Mouse (Mus musculus) neural tube, embryonic 13.5 days (tissue): Measurements from ENCODE around the gene Galnt18. TPM values are rescaled to one million over a fixed set of nuclear protein-coding genes. Genes with fewer than 3 reads are reported as not detected.
A peak's percentile ranks its signal among the peaks of the same experiment; 100 is the strongest.

Experiments
- ATAC-seq: fragments of 200-750 bp; cut with Nextera tagmentation; 2 replicates; pipeline ENCODE4 v1.8.0; 2017; ENCODE audit warnings: low read depth, mild to moderate bottlenecking, moderate TSS enrichment, moderate library complexity
- H3K27ac ChIP-seq: fragments of 300-500 bp; sonication (generic); replicated peaks from 2 replicates; pipeline ENCODE4 v1.5.1; 2015; ENCODE audit warnings: moderate library complexity, mild to moderate bottlenecking, inconsistent platforms
- H3K27me3 ChIP-seq: fragments of 300-500 bp; sonication (generic); 2 replicates; pipeline ENCODE4 v1.6.1; 2015; ENCODE audit warnings: mild to moderate bottlenecking, inconsistent platforms
- H3K36me3 ChIP-seq: fragments of 300-500 bp; sonication (generic); 2 replicates; pipeline ENCODE4 v1.6.1; 2015; ENCODE audit warnings: mild to moderate bottlenecking, inconsistent platforms
- H3K4me1 ChIP-seq: fragments of 300-500 bp; sonication (generic); replicated peaks from 2 replicates; pipeline ENCODE4 v1.6.1; 2015; ENCODE audit warnings: inconsistent platforms
- H3K4me2 ChIP-seq: fragments of 300-500 bp; sonication (generic); 2 replicates; pipeline ENCODE4 v1.6.1; 2015; ENCODE audit warnings: inconsistent platforms, mild to moderate bottlenecking, moderate library complexity
- H3K4me3 ChIP-seq: fragments of 300-500 bp; sonication (generic); 2 replicates; pipeline ENCODE4 v1.5.1; 2015; ENCODE audit warnings: mild to moderate bottlenecking, inconsistent platforms
- H3K9ac ChIP-seq: fragments of 300-500 bp; sonication (generic); 2 replicates; pipeline ENCODE4 v1.6.1; 2015; ENCODE audit warnings: moderate library complexity, mild to moderate bottlenecking, inconsistent platforms
- H3K9me3 ChIP-seq: fragments of 300-500 bp; sonication (generic); 2 replicates; pipeline ENCODE4 v1.6.1; 2016; ENCODE audit warnings: inconsistent platforms
- WGBS: fragments of 180-500 bp; shearing (Covaris S2); methylation state at CpG from one replicate; pipeline ENCODE4 v1.1.7; 2015; 5-methylcytosine and 5-hydroxymethylcytosine counted together
- polyA plus RNA-seq: library from polyadenylated mRNA; unstranded; fragments of >200 nt; fragmentation: Nextera tagmentation; extraction: Ambion mirVana; gene quantifications from 2 replicates; pipeline ENCODE4 v1.2.1, GENCODE M21; 2015

Gene Galnt18
- polyA plus RNA-seq, 1 experiment from 2014 or later = 10.0 TPM

GRCm38 (mm10) chr7:111766145-111766767 is 13.5 kb downstream of the Galnt18 start:
- peaks cover 7% of the 10 kb centered on the region; the same call in 1 of the 2 replicates for H3K4me1 ChIP-seq
- H3K27ac ChIP-seq = no peak overlapping the region
- H3K4me2 ChIP-seq = no peak overlapping the region
- H3K27me3 ChIP-seq = no peaks in the 10 kb centered on the region
- no peaks in the 10 kb centered on the region for H3K9me3 ChIP-seq
- 67% methylated on average over 9 of the region's 9 CpGs for WGBS
- no peak overlapping the region for H3K4me3 ChIP-seq
- H3K36me3 ChIP-seq = no peaks in the 10 kb centered on the region
- no peak for ATAC-seq
- no peak overlapping the region for H3K9ac ChIP-seq

GRCm38 (mm10) chr7:111762754-111763153 is 17.0 kb downstream of the Galnt18 start:
- H3K9ac ChIP-seq = no peak overlapping the region
- no peak overlapping the region for H3K4me3 ChIP-seq
- H3K27me3 ChIP-seq = no peaks in the 10 kb centered on the region
- no peaks in the 10 kb centered on the region for H3K36me3 ChIP-seq
- no peak for ATAC-seq
- no peak overlapping the region for H3K4me2 ChIP-seq
- no peaks in the 10 kb centered on the region for H3K9me3 ChIP-seq
- 45% methylated on average over 6 of the region's 6 CpGs for WGBS
- H3K4me1 ChIP-seq = peaks cover 27% of the 10 kb centered on the region
- H3K27ac ChIP-seq = no peak overlapping the region

- ATAC-seq = no peak
- no peak overlapping the region for H3K4me2 ChIP-seq
Observed at GRCm38 (mm10) chr7:111748571-111749071, 31.2 kb downstream of the Galnt18 start.

GRCm38 (mm10) chr7:111744770-111745169 is 35.0 kb downstream of the Galnt18 start:
- no peaks in the 10 kb centered on the region for H3K36me3 ChIP-seq
- H3K27me3 ChIP-seq = no peaks in the 10 kb centered on the region
- H3K4me3 ChIP-seq = no peak overlapping the region
- H3K27ac ChIP-seq = no peak overlapping the region
- H3K4me1 ChIP-seq = peaks cover 13% of the 10 kb centered on the region; the same call in 1 of the 2 replicates
- ATAC-seq = no peak
- no peaks in the 10 kb centered on the region for H3K9me3 ChIP-seq
- no peak overlapping the region for H3K9ac ChIP-seq
- H3K4me2 ChIP-seq = no peak overlapping the region

More at GRCm38 (mm10) chr7:111748571-111749071, 31.2 kb downstream of the Galnt18 start:
- Histone ChIP-seq H3K27ac (no peak overlapping the region), H3K4me1 (0 out of 2 replicates have a peak, but pooled peaks cover 6% of the 10 kb centered on the region), H3K4me3 (no peak overlapping the region), H3K9ac (no peak overlapping the region), H3K9me3 (no peaks in the 10 kb centered on the region), H3K36me3 (no peaks in the 10 kb centered on the region), H3K27me3 (no peaks in the 10 kb centered on the region)
- WGBS = 78% methylated on average over 3 of the region's 3 CpGs

- Histone ChIP-seq H3K36me3 (no peaks in the 10 kb centered on the region), H3K9me3 (no peaks in the 10 kb centered on the region), H3K4me2 (no peak overlapping the region), H3K4me1 (peaks cover 36% of the 10 kb centered on the region), H3K9ac (no peak overlapping the region), H3K27me3 (no peaks in the 10 kb centered on the region), H3K4me3 (no peak overlapping the region), H3K27ac (no peak overlapping the region)
- no peak for ATAC-seq
- 45% methylated on average over 2 of the region's 2 CpGs for WGBS
Observed at GRCm38 (mm10) chr7:111741595-111741994, 38.2 kb downstream of the Galnt18 start.

GRCm38 (mm10) chr7:111740091-111740490 is 39.7 kb downstream of the Galnt18 start:
- ATAC-seq = no peak
- Histone ChIP-seq H3K27me3 (no peaks in the 10 kb centered on the region), H3K4me2 (no peak overlapping the region), H3K27ac (no peak overlapping the region), H3K4me1 (peaks cover 36% of the 10 kb centered on the region), H3K9me3 (no peaks in the 10 kb centered on the region), H3K36me3 (no peaks in the 10 kb centered on the region), H3K4me3 (no peak overlapping the region), H3K9ac (no peak overlapping the region)
- WGBS = 51% methylated on average over 6 of the region's 6 CpGs

- Histone ChIP-seq H3K9ac (no peak overlapping the region), H3K4me1 (peaks cover 34% of the 10 kb centered on the region), H3K36me3 (no peaks in the 10 kb centered on the region), H3K27me3 (no peaks in the 10 kb centered on the region), H3K4me2 (no peak overlapping the region), H3K4me3 (no peak overlapping the region), H3K27ac (0 out of 2 replicates have a peak overlapping the region, but pooled peaks have one; percentile 28), H3K9me3 (no peaks in the 10 kb centered on the region)
- 68% methylated on average over 5 of the region's 5 CpGs for WGBS
- no peak for ATAC-seq
Observed at GRCm38 (mm10) chr7:111739371-111739765, 40.4 kb downstream of the Galnt18 start.

- no peaks in the 10 kb centered on the region for H3K27me3 ChIP-seq
- WGBS = 42% methylated on average over 10 of the region's 10 CpGs
Observed at GRCm38 (mm10) chr7:111738456-111739370, 41.1 kb downstream of the Galnt18 start.

GRCm38 (mm10) chr7:111737426-111737825 is 42.4 kb downstream of the Galnt18 start:
- WGBS = 51% methylated on average over 7 of the region's 7 CpGs
- Histone ChIP-seq H3K9me3 (no peaks in the 10 kb centered on the region), H3K36me3 (no peaks in the 10 kb centered on the region), H3K4me2 (no peak overlapping the region), H3K9ac (no peak overlapping the region), H3K27ac (no peak overlapping the region), H3K4me1 (peaks cover 30% of the 10 kb centered on the region), H3K27me3 (no peaks in the 10 kb centered on the region), H3K4me3 (no peak overlapping the region)
- no peak for ATAC-seq

More at GRCm38 (mm10) chr7:111738456-111739370, 41.1 kb downstream of the Galnt18 start:
- Histone ChIP-seq H3K4me1 (peaks cover 30% of the 10 kb centered on the region), H3K27ac (0 out of 2 replicates have a peak overlapping the region, but pooled peaks have one; percentile 28), H3K4me2 (no peak overlapping the region), H3K9me3 (no peaks in the 10 kb centered on the region), H3K36me3 (no peaks in the 10 kb centered on the region), H3K9ac (no peak overlapping the region), H3K4me3 (no peak overlapping the region)
- ATAC-seq = no peak

- no peak overlapping the region for H3K4me2 ChIP-seq
- H3K27me3 ChIP-seq = no peaks in the 10 kb centered on the region
- no peak overlapping the region for H3K9ac ChIP-seq
- no peak overlapping the region for H3K4me3 ChIP-seq
- ATAC-seq = no peak
- H3K4me1 ChIP-seq = peaks cover 30% of the 10 kb centered on the region
- no peak overlapping the region for H3K27ac ChIP-seq
- 76% methylated on average over 3 of the region's 3 CpGs for WGBS
- no peaks in the 10 kb centered on the region for H3K9me3 ChIP-seq
- no peaks in the 10 kb centered on the region for H3K36me3 ChIP-seq
Observed at GRCm38 (mm10) chr7:111736365-111736764, 43.4 kb downstream of the Galnt18 start.

- H3K9ac ChIP-seq = no peak overlapping the region
- H3K9me3 ChIP-seq = no peaks in the 10 kb centered on the region
- no peaks in the 10 kb centered on the region for H3K4me1 ChIP-seq
- no peak overlapping the region for H3K4me2 ChIP-seq
- H3K27me3 ChIP-seq = no peaks in the 10 kb centered on the region
- H3K4me3 ChIP-seq = no peak overlapping the region
- 78% methylated on average over 8 of the region's 8 CpGs for WGBS
- no peak overlapping the region for H3K27ac ChIP-seq
- no peaks in the 10 kb centered on the region for H3K36me3 ChIP-seq
- ATAC-seq = no peak
Observed at GRCm38 (mm10) chr7:111730346-111731269, 49.2 kb downstream of the Galnt18 start.
